ENCODE assay signal across 18 mouse cellular contexts in the genomic region with DNA sequence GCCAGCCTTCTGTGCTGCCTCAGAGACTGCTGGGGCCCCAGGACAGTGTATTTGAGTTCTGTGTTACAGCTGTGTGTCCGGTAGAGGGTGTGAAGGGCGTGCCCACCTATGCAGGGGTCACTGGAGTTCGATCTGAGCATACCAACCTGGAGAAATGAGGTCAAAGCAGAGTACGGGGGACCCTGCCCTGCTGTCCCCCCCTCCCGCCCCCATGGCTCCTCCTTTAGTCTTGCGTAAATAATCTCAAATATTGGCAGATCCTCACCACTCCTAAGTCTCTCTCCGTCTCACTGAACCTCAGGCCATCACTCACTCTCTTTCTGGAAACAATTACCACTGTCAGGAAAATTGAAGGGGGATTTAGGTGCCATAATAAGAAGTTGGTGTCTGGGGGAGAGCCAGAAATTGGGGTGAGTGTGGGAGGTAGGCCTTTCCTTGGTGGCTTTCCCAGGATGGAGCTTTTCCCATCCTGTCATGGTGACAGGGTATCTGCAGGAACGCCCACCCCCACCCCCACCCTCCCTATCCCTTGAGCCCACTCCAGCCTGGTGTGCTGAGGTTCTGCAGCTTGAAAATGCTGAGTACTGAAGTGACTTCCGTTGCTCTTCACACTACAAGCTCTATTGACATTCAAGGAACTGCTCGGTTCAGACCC. TPM values are rescaled to one million over a fixed set of nuclear protein-coding genes. Genes with fewer than 3 reads are reported as not detected.
A peak's percentile ranks its signal among the peaks of the same experiment; 100 is the strongest.
DNase-seq lines count a peak whose midpoint lies in the region; ATAC-seq and TF ChIP-seq lines count a peak whose summit lies in the region.
"Had no signal": no experiment of that assay in that cellular context is flagged by ENCODE, and none has a peak within 500 bp of the region (broad histone marks: within the 10 kb centered on the region; RNA-seq: fewer than 3 reads in every experiment).

No protein-coding gene starts in this region.

- H3K4me3 ChIP-seq in layer of hippocampus, adult 2 months, result no peak overlapping the region
- no peak overlapping the region for H3K4me3 ChIP-seq in spleen, adult 2 months (ENCODE audit: extremely low read depth, insufficient read depth, insufficient read length)
- no peak overlapping the region for H3K4me3 ChIP-seq in embryonic facial prominence, embryonic 13.5 days
- no peak overlapping the region for H3K4me3 ChIP-seq in stomach, embryonic 16.5 days (replicated peaks; ENCODE audit: low read length)
- H3K4me3 ChIP-seq: kidney, embryonic 15.5 days; liver, embryonic 13.5 days; midbrain, embryonic 12.5 days; myocyte had no signal

- WGBS in spleen, adult 2 months, result 60% methylated on average over 10 of the region's 10 CpGs
- WGBS in embryonic facial prominence, embryonic 13.5 days, result 34% methylated on average over 10 of the region's 10 CpGs
- 28% methylated on average over 10 of the region's 10 CpGs for WGBS in stomach, embryonic 16.5 days

- H3K27me3 ChIP-seq in spleen, adult 2 months (ENCODE audit: control insufficient read depth, insufficient read depth, low read length), result peaks cover 9% of the 10 kb centered on the region; the same call in 1 of the 2 replicates
- peaks cover 45% of the 10 kb centered on the region for H3K27me3 ChIP-seq in embryonic facial prominence, embryonic 13.5 days
- peaks cover 7% of the 10 kb centered on the region; the same call in 1 of the 2 replicates for H3K27me3 ChIP-seq in stomach, embryonic 16.5 days (ENCODE audit: control insufficient read depth, insufficient read depth, low read length)

- no peak overlapping the region for H3K9ac ChIP-seq in embryonic facial prominence, embryonic 13.5 days
- 0 out of 2 replicates have a peak overlapping the region, but pooled peaks have one; percentile 3 for H3K9ac ChIP-seq in stomach, embryonic 16.5 days (ENCODE audit: low read length)
- H3K9ac ChIP-seq: kidney, embryonic 15.5 days; liver, embryonic 13.5 days; midbrain, embryonic 12.5 days had no signal

- no peak for TF ChIP-seq CTCF in layer of hippocampus, adult 2 months (conservative IDR thresholded peaks at IDR 0.05)
- no peak for TF ChIP-seq CTCF in spleen, adult 2 months (IDR thresholded peaks at IDR 0.05; ENCODE audit: extremely low read depth, insufficient read depth, insufficient read length, insufficient replicate concordance)

- no peak for DNase-seq in layer of hippocampus, adult 2 months (ENCODE audit: low spot score in 2 of 2)
- no peak for DNase-seq in layer of hippocampus, adult 8-10 months (ENCODE audit: low spot score in 2 of 2)
- no peak for DNase-seq in spleen, adult 2 months (ENCODE audit: low read depth in 1 of 2, low spot score in 2 of 2)
- DNase-seq in spleen, postnatal 14 days (ENCODE audit: low spot score in 2 of 2), result no peak
- no peak for DNase-seq in kidney, adult 9 months
- DNase-seq: liver, embryonic 13.5 days; lung, postnatal 4 days; thymus, postnatal 14 days had no signal

- H3K9me3 ChIP-seq in embryonic facial prominence, embryonic 13.5 days, result no peaks in the 10 kb centered on the region
- no peaks in the 10 kb centered on the region for H3K9me3 ChIP-seq in stomach, embryonic 16.5 days (replicated peaks; ENCODE audit: control insufficient read depth, low read length)
- H3K9me3 ChIP-seq: kidney, embryonic 15.5 days; liver, embryonic 13.5 days; midbrain, embryonic 12.5 days had no signal

- TF ChIP-seq POLR2A in spleen, adult 2 months (IDR thresholded peaks at IDR 0.05; ENCODE audit: low read depth, low read length), result no peak

- H3K4me2 ChIP-seq in embryonic facial prominence, embryonic 13.5 days, result peak overlapping the region; percentile 7; the same call in 1 of the 2 replicates
- H3K4me2 ChIP-seq in stomach, embryonic 16.5 days (ENCODE audit: low read depth, low read length), result no peak overlapping the region

- H3K4me1 ChIP-seq in spleen, adult 2 months (ENCODE audit: control insufficient read depth, insufficient read depth, insufficient read length), result peaks cover 15% of the 10 kb centered on the region
- peaks cover 32% of the 10 kb centered on the region for H3K4me1 ChIP-seq in embryonic facial prominence, embryonic 13.5 days
- H3K4me1 ChIP-seq in stomach, embryonic 16.5 days (ENCODE audit: control insufficient read depth, insufficient read depth, low read length), result peaks cover 22% of the 10 kb centered on the region

- ATAC-seq in embryonic facial prominence, embryonic 13.5 days (ENCODE audit: insufficient number of reproducible peaks, insufficient read depth, low FRiP score, low TSS enrichment, low read depth), result no peak
- no peak for ATAC-seq in stomach, embryonic 16.5 days (ENCODE audit: insufficient read depth, low FRiP score)
- ATAC-seq: CD4-positive, CD25-positive, alpha-beta regulatory T cell, adult 4 months had no signal

- peak overlapping the region; percentile 12; the same call in 1 of the 2 replicates for H3K27ac ChIP-seq in layer of hippocampus, adult 2 months
- 0 out of 2 replicates have a peak overlapping the region, but pooled peaks have one; percentile 10 for H3K27ac ChIP-seq in spleen, adult 2 months (ENCODE audit: insufficient read depth, low read length)
- H3K27ac ChIP-seq in embryonic facial prominence, embryonic 13.5 days, result 0 out of 2 replicates have a peak overlapping the region, but pooled peaks have one; percentile 29
- H3K27ac ChIP-seq in stomach, embryonic 16.5 days (ENCODE audit: low read length), result 0 out of 2 replicates have a peak overlapping the region, but pooled peaks have one; percentile 11
- H3K27ac ChIP-seq: kidney, embryonic 15.5 days; liver, embryonic 13.5 days; midbrain, embryonic 12.5 days had no signal

- H3K36me3 ChIP-seq in spleen, adult 2 months (ENCODE audit: control insufficient read depth, insufficient read depth, low read length), result no peaks in the 10 kb centered on the region
- no peaks in the 10 kb centered on the region for H3K36me3 ChIP-seq in embryonic facial prominence, embryonic 13.5 days
- H3K36me3 ChIP-seq in stomach, embryonic 16.5 days (ENCODE audit: control insufficient read depth, insufficient read depth, low read length), result no peaks in the 10 kb centered on the region
- H3K36me3 ChIP-seq: kidney, embryonic 15.5 days; liver, embryonic 13.5 days; midbrain, embryonic 12.5 days had no signal

RNA-seq across cellular contexts. Expression of a gene that starts 3.7 kb away (rescaled TPM):
- total RNA-seq in layer of hippocampus, adult 2 months (2021), result 1 to 10 TPM; 1.1 to 1.6 TPM
- 1 to 10 TPM; 2.0 to 3.3 (median 2.5) TPM for total RNA-seq in layer of hippocampus, adult 8-10 months (2022)
- polyA plus RNA-seq in spleen, adult 2 months (2012; rRNA removed), result 0.20 and 0.22 TPM in 2 replicates
- polyA plus RNA-seq in embryonic facial prominence, embryonic 13.5 days (2015; fragmentation: Nextera tagmentation; extraction: Ambion mirVana), result 2.8 and 3.2 TPM in 2 replicates
- polyA plus RNA-seq in stomach, embryonic 16.5 days (2015; fragmentation: Nextera tagmentation; extraction: Ambion mirVana), result 4.5 and 4.7 TPM in 2 replicates
- total RNA-seq: neutrophil, adult 5-6 weeks had no signal
- polyA plus RNA-seq: CD4-positive, CD25-positive, alpha-beta regulatory T cell, adult 4 months had no signal

RNA-seq across cellular contexts. Expression of a gene that starts 16.8 kb away (rescaled TPM):
- total RNA-seq in layer of hippocampus, adult 2 months (2021), result not detected
- not detected for total RNA-seq in layer of hippocampus, adult 8-10 months (2022)
- 0.66 TPM in 1 of 2 replicates, not detected in the other for polyA plus RNA-seq in spleen, adult 2 months (2012; rRNA removed)
- 0.25 TPM in 1 of 2 replicates, not detected in the other for polyA plus RNA-seq in embryonic facial prominence, embryonic 13.5 days (2015; fragmentation: Nextera tagmentation; extraction: Ambion mirVana)
- polyA plus RNA-seq in stomach, embryonic 16.5 days (2015; fragmentation: Nextera tagmentation; extraction: Ambion mirVana), result 2.0 and 3.6 TPM in 2 replicates
- total RNA-seq: neutrophil, adult 5-6 weeks had no signal
- polyA plus RNA-seq: CD4-positive, CD25-positive, alpha-beta regulatory T cell, adult 4 months; forebrain, embryonic 11.5 days; midbrain, embryonic 12.5 days; myocyte had no signal

RNA-seq across cellular contexts. Expression of a gene that starts 45.4 kb away (rescaled TPM):
- total RNA-seq in layer of hippocampus, adult 2 months (2021), result not detected
- not detected for total RNA-seq in layer of hippocampus, adult 8-10 months (2022)
- polyA plus RNA-seq in spleen, adult 2 months (2012; rRNA removed), result not detected in 2 replicates
- polyA plus RNA-seq in embryonic facial prominence, embryonic 13.5 days (2015; fragmentation: Nextera tagmentation; extraction: Ambion mirVana), result not detected in 2 replicates
- not detected in 2 replicates for polyA plus RNA-seq in stomach, embryonic 16.5 days (2015; fragmentation: Nextera tagmentation; extraction: Ambion mirVana)
- total RNA-seq: adrenal gland, postnatal 10 days; neutrophil, adult 5-6 weeks had no signal
- polyA plus RNA-seq: CD4-positive, CD25-positive, alpha-beta regulatory T cell, adult 4 months; heart, postnatal 0 days; kidney, embryonic 15.5 days; liver, embryonic 13.5 days; midbrain, embryonic 12.5 days; myocyte had no signal

RNA-seq across cellular contexts. Expression of a gene that starts 57.1 kb away (rescaled TPM):
- 1 to 10 TPM; 6.3 to 9.4 TPM for total RNA-seq in layer of hippocampus, adult 2 months (2021)
- total RNA-seq in layer of hippocampus, adult 8-10 months (2022), result 10 to 100 TPM in 1 of 4 experiments, 1 to 10 TPM in 3; 9.3 to 13.7 (median 9.4) TPM
- 12.4 and 13.6 TPM in 2 replicates for polyA plus RNA-seq in spleen, adult 2 months (2012; rRNA removed)
- polyA plus RNA-seq in embryonic facial prominence, embryonic 13.5 days (2015; fragmentation: Nextera tagmentation; extraction: Ambion mirVana), result 5.2 and 7.3 TPM in 2 replicates
- 5.2 and 5.6 TPM in 2 replicates for polyA plus RNA-seq in stomach, embryonic 16.5 days (2015; fragmentation: Nextera tagmentation; extraction: Ambion mirVana)
- polyA plus RNA-seq: CD4-positive, CD25-positive, alpha-beta regulatory T cell, adult 4 months had no signal

RNA-seq across cellular contexts. Expression of a gene that starts 57.5 kb away (rescaled TPM):
- total RNA-seq in layer of hippocampus, adult 2 months (2021), result not detected
- total RNA-seq in layer of hippocampus, adult 8-10 months (2022), result not detected
- polyA plus RNA-seq in spleen, adult 2 months (2012; rRNA removed), result 0.12 TPM in 1 of 2 replicates, not detected in the other
- not detected in 2 replicates for polyA plus RNA-seq in embryonic facial prominence, embryonic 13.5 days (2015; fragmentation: Nextera tagmentation; extraction: Ambion mirVana)
- polyA plus RNA-seq in stomach, embryonic 16.5 days (2015; fragmentation: Nextera tagmentation; extraction: Ambion mirVana), result 8.2 and 8.7 TPM in 2 replicates
- total RNA-seq: neutrophil, adult 5-6 weeks had no signal
- polyA plus RNA-seq: CD4-positive, CD25-positive, alpha-beta regulatory T cell, adult 4 months; forebrain, embryonic 11.5 days; heart, postnatal 0 days; midbrain, embryonic 12.5 days; myocyte had no signal
